Mouse (Mus musculus) layer of hippocampus, adult 9-11 months (tissue): ENCODE results near the gene Gja1.

ENCODE experiments used
- DNase-seq: peaks from one replicate; pipeline ENCODE4 v3.0.0; 2022

Gene Gja1

DNA sequence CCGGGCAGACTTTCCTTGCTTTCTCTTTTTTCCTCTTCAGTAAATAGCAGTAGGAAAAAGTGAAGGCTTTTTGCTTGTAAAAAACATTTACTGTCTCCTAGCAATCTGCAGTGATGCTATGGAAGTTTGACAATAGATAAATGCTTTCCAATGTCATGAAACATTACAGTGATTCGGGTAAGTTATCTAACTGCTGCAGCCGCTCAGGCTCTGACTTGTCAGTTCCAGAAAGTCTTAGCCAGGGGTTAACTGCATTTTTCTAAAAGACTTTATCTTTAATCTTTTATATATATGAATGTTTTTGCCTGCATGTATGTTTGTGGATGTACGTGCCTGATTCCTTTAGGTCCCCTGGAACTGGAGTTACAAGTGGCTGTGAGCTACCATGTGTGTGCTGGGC, 45.4 kb downstream of the Gja1 start:
- DNase-seq = no peak

DNA sequence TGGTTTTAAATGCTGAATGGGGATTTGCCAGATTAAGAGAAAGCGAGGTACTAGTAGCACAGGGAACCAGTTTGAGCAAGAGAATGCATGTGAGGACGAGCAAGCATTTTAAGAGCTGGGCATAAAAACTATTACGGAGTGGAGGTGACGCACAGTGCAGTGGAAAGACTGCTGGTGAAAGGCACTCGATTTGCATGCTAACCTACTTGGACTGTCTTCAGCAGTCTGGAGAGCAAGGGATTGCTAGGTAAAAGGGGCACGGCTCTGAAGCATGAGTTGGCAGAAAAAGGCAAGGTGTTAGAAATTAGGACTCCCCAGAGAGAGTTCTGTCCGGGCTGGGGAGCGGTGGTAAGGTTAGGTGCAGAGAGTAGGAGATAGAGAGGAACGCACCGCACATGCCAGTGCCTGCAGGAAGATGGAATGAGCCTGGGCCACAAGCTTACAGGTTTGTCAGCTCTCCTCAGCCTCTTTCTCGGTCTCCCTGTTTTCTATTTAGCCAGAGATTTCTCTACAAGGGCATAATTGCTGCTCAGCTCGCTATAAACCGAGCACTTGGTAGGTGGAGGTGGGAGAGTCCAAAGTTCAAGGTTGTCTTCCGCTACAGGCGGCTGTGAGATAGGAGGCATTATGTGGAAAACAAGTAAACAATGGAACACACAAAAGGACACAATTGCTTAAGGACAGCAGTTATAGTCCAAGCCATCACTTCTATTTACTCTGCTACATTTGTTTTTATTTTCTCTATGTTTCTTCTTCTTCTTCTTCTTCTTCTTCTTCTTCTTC, 48.1 kb downstream of the Gja1 start:
- no peak for DNase-seq

DNA sequence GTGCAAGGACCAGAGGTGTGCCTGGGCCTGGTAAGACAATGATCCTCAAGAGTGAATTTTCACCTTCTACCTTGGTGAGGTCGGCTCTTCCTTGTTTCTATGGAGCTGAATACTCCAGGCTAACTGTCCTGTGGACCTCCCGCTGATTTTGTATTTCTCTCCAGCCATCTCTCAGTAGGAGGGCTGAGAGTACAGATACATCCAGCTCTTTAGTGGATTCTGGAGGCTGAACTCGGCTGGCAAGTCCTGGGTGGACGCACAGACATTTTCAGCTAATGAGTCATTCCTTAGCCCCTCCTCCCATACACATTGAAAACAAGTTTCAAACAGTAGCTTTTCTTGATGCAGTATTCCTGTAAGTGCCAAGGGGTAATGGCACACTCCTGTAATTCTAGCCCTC, 49.2 kb downstream of the Gja1 start:
- DNase-seq = no peak

DNA sequence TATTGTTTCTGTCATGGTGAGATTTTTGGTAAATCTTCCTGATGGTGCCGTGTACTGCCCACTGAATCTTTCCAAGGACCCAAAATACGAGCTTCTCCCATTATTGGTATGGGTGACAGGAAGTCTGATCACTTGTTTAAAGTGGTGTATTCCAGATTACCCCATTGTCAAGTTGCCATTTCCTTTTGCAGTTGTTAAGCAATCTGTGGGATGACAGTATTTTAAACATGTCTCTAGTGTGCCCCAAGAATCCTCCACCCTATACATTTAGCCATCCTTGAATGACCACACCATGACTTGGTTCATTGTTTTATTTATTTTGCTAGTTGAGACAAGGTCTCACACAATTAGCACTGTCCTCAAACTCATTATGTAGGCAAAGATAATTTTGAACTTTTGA, 50.3 kb downstream of the Gja1 start:
- no peak for DNase-seq

DNA sequence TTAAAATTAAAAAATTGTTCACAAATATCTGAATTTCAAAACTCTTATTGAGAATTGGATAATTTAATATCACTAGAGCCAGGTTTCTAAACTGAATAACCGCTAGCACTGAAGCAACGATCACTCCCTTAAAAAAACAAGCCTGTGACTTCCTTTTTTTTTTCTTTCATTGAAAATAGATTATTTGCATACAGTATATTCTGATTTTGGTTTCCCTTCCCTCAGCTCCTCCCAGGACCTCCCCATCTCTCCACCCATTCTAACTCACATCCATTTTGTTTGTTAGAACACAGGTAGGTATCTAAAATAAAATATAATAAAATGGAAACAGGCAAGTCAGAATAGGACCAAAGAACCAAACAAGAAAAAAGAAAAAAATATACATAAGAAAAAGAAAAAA, 50.7 kb downstream of the Gja1 start:
- no peak for DNase-seq

DNA sequence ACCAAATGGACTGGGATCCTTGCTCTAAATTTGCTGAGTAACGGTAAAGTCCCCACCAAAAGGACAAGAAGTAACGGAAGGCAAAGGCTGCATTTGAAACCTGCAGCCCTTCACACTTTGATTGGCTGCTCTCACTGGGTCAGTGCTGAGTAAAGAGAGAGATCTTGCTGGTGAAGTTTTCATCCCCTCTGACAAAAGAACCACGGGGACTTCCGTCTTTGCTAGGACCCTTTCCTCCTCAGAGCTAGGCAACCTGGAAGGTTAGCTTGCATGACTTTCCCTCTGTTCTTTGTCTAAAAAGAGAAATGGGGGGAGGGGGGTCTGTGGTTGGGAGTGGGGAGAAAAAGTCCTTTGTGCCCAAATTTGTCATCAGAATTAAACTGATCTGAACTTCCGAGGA, 51.9 kb downstream of the Gja1 start:
- DNase-seq = no peak

DNA sequence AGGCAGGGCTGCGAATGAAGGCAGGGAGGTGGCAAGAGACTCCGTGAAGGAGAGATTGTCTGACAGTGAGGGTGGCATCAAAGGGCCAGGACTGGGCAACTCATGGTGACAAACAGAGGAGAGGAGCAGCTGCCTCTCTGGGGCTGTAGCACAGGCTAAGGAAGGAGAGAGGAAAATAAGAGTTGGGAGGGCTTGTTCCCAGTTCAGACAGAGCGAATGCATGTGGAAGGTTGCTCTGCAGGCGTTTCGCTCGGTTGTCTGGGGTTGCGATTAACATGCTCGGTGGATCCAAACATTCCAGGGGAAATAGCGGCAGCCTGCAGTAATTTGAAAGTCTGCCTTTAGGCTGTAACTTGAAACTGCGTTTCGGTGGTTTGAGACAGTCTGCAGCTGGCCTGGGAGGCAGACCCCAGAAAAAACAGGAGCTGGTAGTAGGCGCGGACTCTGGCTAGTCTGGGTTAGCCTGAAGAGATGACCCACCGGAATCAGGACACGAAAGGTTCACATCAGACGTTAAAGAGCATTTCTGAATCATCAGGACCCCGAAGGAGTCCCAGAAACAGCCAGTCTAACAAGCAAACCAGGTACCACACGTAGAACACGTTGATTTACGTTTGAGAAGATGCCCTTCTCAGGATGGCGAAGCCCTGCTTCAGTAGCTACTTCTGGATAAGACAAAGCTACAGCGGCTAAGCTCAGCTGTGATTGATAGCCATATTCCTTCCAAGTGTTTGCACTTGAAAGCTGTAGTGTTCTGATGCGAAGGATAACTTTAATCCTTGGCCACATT, 54.7 kb downstream of the Gja1 start:
- no peak for DNase-seq

DNA sequence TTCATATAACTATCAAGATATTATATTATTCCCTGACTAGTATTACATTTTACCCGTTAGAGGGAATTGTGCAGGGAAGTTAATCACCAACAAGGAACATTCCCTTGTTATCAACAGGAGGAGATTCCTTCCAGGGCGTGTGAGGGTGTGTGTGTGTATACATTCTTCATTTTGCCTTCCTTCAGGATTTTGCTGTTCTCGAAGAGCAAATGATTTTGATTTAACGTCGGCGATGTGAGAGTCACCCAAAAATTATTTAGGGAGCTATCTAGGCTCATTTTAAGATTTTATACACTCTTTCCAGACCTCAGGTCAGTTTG, 55.2 kb downstream of the Gja1 start:
- DNase-seq = no peak

DNA sequence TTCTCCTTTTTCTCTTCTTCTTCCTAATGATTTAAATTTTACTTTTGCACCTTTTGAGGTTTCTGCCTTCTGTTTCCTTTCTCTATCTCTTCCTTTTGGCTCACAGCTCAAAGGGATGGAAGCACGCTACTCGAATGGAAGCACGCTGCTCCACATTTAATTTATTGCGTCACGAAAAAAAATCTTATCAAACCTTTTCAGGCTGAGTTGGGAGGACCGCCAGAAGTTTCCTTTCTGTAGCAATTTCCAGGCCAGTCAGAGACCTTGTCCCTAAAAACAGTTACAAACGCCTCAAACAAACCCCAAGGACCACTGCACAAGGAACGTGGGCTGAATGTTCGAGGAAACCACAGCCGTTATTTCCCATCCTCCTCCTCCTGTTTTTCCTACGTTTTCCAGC, 60.2 kb downstream of the Gja1 start:
- DNase-seq = no peak

DNA sequence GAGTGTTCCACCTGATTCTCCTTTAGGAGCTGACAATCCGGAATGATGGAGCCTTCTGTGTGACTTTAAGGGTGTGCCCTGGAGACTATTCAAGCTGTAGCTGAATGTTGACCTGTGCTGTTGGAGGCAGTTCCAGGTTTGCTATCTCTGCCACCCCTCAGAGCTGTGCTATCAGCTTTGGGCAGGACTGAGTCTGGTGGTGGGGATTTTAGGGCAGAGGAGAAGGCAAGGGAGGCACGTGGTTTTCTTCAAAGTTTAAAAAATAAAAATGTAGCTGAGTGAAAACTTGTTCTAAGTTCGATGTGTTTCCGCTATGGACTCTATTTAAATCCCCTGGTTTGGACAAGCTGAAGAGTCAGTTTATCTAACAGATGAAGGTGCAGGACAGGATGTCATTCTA, 62.5 kb downstream of the Gja1 start:
- no peak for DNase-seq

DNA sequence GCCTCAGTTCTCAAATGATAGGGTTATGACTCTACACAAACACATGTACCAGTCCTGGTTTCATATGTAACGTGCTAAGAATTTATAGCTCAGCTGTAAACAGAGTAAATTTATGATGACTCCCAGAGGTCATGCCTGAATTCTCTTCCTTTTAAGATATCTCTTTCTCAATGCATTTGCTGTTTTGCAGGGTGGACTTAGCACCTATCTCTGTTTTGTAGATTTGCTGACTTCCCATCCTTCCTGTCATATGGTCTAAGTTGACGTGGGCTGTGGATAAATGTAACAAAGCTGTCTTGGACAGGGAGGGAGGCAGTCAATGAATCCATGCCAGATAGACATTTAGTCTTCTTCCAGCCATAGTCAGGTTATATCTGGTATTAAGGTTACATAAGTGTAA, 67.3 kb downstream of the Gja1 start:
- no peak for DNase-seq

DNA sequence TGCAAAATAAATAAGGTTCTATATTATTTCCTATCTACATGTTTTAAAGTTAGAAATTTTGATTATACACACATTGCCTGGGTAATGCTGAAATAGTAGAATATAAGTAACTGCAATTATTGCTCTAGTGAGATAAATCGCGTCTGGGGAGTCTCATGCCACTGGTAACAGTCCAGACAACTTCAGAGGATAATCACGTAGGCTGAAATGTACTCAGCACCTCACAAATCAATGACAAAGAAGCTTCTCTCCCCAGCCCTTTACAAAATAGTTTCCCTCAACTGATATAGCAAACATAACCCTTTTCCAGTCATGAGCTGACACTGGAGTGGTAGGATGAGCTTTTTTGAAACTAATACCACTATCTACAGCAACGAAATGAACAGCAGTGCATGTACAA, 71.9 kb downstream of the Gja1 start:
- no peak for DNase-seq
